Mouse (Mus musculus) lung, postnatal 0 days (tissue): Measurements from ENCODE around the gene Kalrn. TPM values are rescaled to one million over a fixed set of nuclear protein-coding genes. Genes with fewer than 3 reads are reported as not detected.
A peak's percentile ranks its signal among the peaks of the same experiment; 100 is the strongest.

Experiments
- ATAC-seq: fragments of 200-750 bp; cut with Nextera tagmentation; 2 replicates; pipeline ENCODE4 v1.8.0; 2017; ENCODE audit warnings: moderate library complexity
- DNase-seq: peaks from one replicate; pipeline ENCODE4 v3.0.0-alpha.2; 2016; ENCODE audit warnings: low spot score
- H3K27ac ChIP-seq: fragments of 300-500 bp; sonication (generic); 2 replicates; pipeline ENCODE4 v1.5.1; 2014; ENCODE audit warnings: antibody characterized with exemption, mild to moderate bottlenecking, low read length, mixed read lengths
- H3K27me3 ChIP-seq: fragments of 300-500 bp; sonication (generic); replicated peaks from 2 replicates; pipeline ENCODE4 v1.6.1; 2014; ENCODE audit warnings: low read length, mixed read lengths; ENCODE audit not compliant: insufficient read depth
- H3K36me3 ChIP-seq: fragments of 300-500 bp; sonication (generic); 2 replicates; pipeline ENCODE4 v1.6.1; 2014; ENCODE audit warnings: low read length, mixed read lengths; ENCODE audit not compliant: insufficient read depth
- H3K4me1 ChIP-seq: fragments of 300-500 bp; sonication (generic); 2 replicates; pipeline ENCODE4 v1.6.1; 2014; ENCODE audit warnings: antibody characterized with exemption, low read depth, low read length, mixed read lengths; ENCODE audit not compliant: insufficient read depth
- H3K4me2 ChIP-seq: fragments of 300-500 bp; sonication (generic); replicated peaks from 2 replicates; pipeline ENCODE4 v1.6.1; 2014; ENCODE audit warnings: low read depth, mild to moderate bottlenecking, low read length, moderate library complexity, mixed read lengths
- H3K4me3 ChIP-seq: fragments of 300-500 bp; sonication (generic); 2 replicates; pipeline ENCODE4 v1.5.1; 2014; ENCODE audit warnings: low read depth, low read length
- H3K9ac ChIP-seq: fragments of 300-500 bp; sonication (generic); replicated peaks from 2 replicates; pipeline ENCODE4 v1.6.1; 2014; ENCODE audit warnings: low read depth, mild to moderate bottlenecking
- H3K9me3 ChIP-seq: fragments of 300-500 bp; sonication (generic); 2 replicates; pipeline ENCODE4 v1.6.1; 2016; ENCODE audit warnings: low read length, mixed read lengths
- CTCF ChIP-seq: IDR thresholded peaks from 2 replicates; pipeline ENCODE4 v1.5.1; 2016; ENCODE audit warnings: antibody characterized with exemption, mild to moderate bottlenecking
- EP300 ChIP-seq: IDR thresholded peaks from 2 replicates; pipeline ENCODE4 v1.6.1; 2016; ENCODE audit warnings: antibody characterized with exemption, mild to moderate bottlenecking, control low read depth
- WGBS: fragments of 180-500 bp; shearing (Covaris S2); extraction: QIAGEN DNeasy Blood & Tissue Kit; methylation state at CpG from one replicate; pipeline ENCODE4 v1.1.7; 2014; 5-methylcytosine and 5-hydroxymethylcytosine counted together
- polyA plus RNA-seq: library from polyadenylated mRNA; unstranded; fragments of >200 nt; fragmentation: Nextera tagmentation; extraction: Ambion mirVana; gene quantifications from 2 replicates; pipeline ENCODE4 v1.2.1, GENCODE M21; 2015

Gene Kalrn
- polyA plus RNA-seq, 1 experiment from 2014 or later = 13.6 TPM

DNA sequence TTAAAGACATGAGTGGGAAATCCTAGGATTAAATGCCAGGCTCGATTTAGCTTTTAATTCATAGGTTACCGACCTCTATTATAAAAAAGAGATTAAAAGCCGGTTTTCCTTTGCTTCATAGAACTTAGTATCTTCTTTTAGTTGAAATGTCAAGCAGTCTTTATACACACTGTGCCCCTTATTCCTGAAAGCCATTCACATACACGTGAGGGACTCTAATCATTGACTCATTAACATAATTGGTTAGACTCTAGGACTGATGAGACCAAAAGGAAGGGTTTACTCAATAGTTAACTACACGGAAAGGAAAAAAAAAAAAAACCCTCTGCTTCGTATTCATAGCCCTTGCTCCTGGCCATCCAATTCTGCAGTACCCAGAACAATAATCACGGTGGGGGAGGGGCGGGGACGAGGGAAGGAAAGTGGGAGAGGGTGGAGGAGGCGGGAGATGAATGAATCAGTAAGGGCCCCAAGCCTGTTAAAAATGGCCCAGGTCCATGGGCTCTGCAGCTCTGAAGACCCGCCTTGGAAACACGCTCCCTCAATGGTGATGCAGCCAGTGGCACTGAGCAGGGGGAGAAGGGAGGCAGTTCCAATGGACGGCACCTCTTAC lies 368.7 kb downstream of the Kalrn start:
- H3K27ac ChIP-seq = no peak overlapping the region
- DNase-seq (no peak), ATAC-seq (no peak)
- WGBS = 86% methylated on average over 13 of the region's 13 CpGs
- TF ChIP-seq EP300 (no peak), CTCF (no peak)
- H3K9ac ChIP-seq = no peak overlapping the region
- H3K36me3 ChIP-seq = no peaks in the 10 kb centered on the region
- H3K27me3 ChIP-seq = no peaks in the 10 kb centered on the region
- H3K4me2 ChIP-seq = no peak overlapping the region
- H3K4me1 ChIP-seq = no peaks in the 10 kb centered on the region
- H3K9me3 ChIP-seq = no peaks in the 10 kb centered on the region
- H3K4me3 ChIP-seq = no peak overlapping the region

GRCm38 (mm10) chr16:34199543-34199942 lies 373.8 kb downstream of the Kalrn start:
- no peak for ATAC-seq
- H3K36me3 ChIP-seq = no peaks in the 10 kb centered on the region
- H3K27me3 ChIP-seq = no peaks in the 10 kb centered on the region
- WGBS = 84% methylated on average over 6 of the region's 6 CpGs
- DNase-seq = no peak
- no peak overlapping the region for H3K27ac ChIP-seq
- H3K9ac ChIP-seq = no peak overlapping the region
- no peak overlapping the region for H3K4me2 ChIP-seq
- H3K9me3 ChIP-seq = no peaks in the 10 kb centered on the region
- TF ChIP-seq EP300 (no peak), CTCF (no peak)
- no peaks in the 10 kb centered on the region for H3K4me1 ChIP-seq
- no peak overlapping the region for H3K4me3 ChIP-seq

- ATAC-seq (no peak), DNase-seq (peak; percentile 76)
- Histone ChIP-seq H3K4me1 (no peaks in the 10 kb centered on the region), H3K9me3 (no peaks in the 10 kb centered on the region), H3K9ac (no peak overlapping the region), H3K4me3 (no peak overlapping the region), H3K4me2 (no peak overlapping the region), H3K27ac (no peak overlapping the region), H3K36me3 (no peaks in the 10 kb centered on the region), H3K27me3 (no peaks in the 10 kb centered on the region)
- WGBS = 50% methylated on average over 10 of the region's 10 CpGs
- no peak for TF ChIP-seq EP300
- peak; percentile 88 for TF ChIP-seq CTCF
Observed at GRCm38 (mm10) chr16:34192959-34193842, 380.1 kb downstream of the Kalrn start.

DNA sequence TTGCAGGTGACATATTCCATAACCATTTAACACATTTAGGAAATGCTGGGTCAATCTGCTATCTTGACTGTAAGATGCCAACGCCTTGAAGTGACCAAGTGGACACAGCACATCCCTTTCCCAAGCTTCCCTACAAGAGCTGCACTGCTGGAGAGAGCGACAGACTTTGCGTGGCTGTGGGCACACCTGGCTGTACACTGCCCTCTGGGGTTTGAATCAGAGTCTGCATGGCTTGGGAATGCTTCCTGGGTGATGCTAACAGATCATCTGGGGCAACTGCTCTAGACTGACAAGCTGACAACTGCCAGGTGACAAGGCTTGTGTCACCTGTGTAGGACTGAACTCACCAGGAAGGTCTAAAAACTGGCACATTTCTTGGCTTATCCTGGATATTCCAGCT lies 388.6 kb downstream of the Kalrn start:
- 72% methylated on average over 3 of the region's 3 CpGs for WGBS
- ATAC-seq (no peak), DNase-seq (no peak)
- no peaks in the 10 kb centered on the region for H3K36me3 ChIP-seq
- H3K4me3 ChIP-seq = no peak overlapping the region
- H3K4me1 ChIP-seq = no peaks in the 10 kb centered on the region
- H3K9me3 ChIP-seq = no peaks in the 10 kb centered on the region
- no peaks in the 10 kb centered on the region for H3K27me3 ChIP-seq
- H3K27ac ChIP-seq = no peak overlapping the region
- no peak overlapping the region for H3K9ac ChIP-seq
- no peak overlapping the region for H3K4me2 ChIP-seq
- peak; percentile 53 for TF ChIP-seq CTCF
- TF ChIP-seq EP300 = no peak

DNA sequence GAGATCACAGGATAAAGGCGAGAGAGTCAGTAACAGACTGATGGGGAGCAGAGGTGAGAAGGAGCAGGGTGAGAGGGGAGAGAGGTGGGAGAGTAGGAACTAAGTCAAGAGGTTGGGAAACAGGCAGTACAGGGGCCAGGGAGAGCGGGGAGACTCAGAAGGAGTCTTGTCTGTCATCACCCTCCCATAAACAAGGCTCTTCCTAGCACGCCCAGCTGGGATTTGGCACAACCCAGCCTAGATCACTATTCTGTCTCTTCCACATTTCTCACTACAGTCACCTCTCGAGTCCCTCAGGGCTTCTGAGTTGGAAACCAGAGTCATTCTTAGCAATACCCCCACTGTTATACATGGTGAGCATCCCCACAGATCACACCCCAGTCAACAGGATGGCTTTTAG lies 390.1 kb downstream of the Kalrn start:
- H3K4me2 ChIP-seq = no peak overlapping the region
- H3K4me3 ChIP-seq = no peak overlapping the region
- H3K9me3 ChIP-seq = no peaks in the 10 kb centered on the region
- no peaks in the 10 kb centered on the region for H3K36me3 ChIP-seq
- H3K9ac ChIP-seq = no peak overlapping the region
- 56% methylated on average over 4 of the region's 4 CpGs for WGBS
- ATAC-seq (peak; percentile 33; the same call in 1 of the 2 replicates), DNase-seq (peak; percentile 56)
- no peak for TF ChIP-seq CTCF
- TF ChIP-seq EP300 = no peak
- no peaks in the 10 kb centered on the region for H3K4me1 ChIP-seq
- no peak overlapping the region for H3K27ac ChIP-seq
- no peaks in the 10 kb centered on the region for H3K27me3 ChIP-seq

GRCm38 (mm10) chr16:34175625-34176024 lies 397.7 kb downstream of the Kalrn start:
- no peak overlapping the region for H3K27ac ChIP-seq
- no peaks in the 10 kb centered on the region for H3K36me3 ChIP-seq
- 86% methylated on average over 4 of the region's 4 CpGs for WGBS

More at GRCm38 (mm10) chr16:34175625-34176024, 397.7 kb downstream of the Kalrn start:
- Histone ChIP-seq H3K4me1 (no peaks in the 10 kb centered on the region), H3K27me3 (no peaks in the 10 kb centered on the region), H3K4me2 (no peak overlapping the region), H3K9me3 (no peaks in the 10 kb centered on the region), H3K9ac (no peak overlapping the region), H3K4me3 (no peak overlapping the region)
- DNase-seq (no peak), ATAC-seq (no peak)
- TF ChIP-seq CTCF = no peak
- TF ChIP-seq EP300 = no peak
